Mouse (Mus musculus): ENCODE data around the gene Lmntd2. TPM values are rescaled to one million over a fixed set of nuclear protein-coding genes. Genes with fewer than 3 reads are reported as not detected.
"Not testable (repeated sequence)": the region's sequence is repeated elsewhere in the genome, so short reads cannot be mapped to it uniquely, and the experiment has no call there.

The Lmntd2 gene
- not detected for total RNA-seq (2021)

GRCm38 (mm10) chr7:141213605-141214235 is at the start of gene Lmntd2:
Lmntd2 (minus strand) TSS chr7:141214080.
- no peak for DNase-seq

DNA sequence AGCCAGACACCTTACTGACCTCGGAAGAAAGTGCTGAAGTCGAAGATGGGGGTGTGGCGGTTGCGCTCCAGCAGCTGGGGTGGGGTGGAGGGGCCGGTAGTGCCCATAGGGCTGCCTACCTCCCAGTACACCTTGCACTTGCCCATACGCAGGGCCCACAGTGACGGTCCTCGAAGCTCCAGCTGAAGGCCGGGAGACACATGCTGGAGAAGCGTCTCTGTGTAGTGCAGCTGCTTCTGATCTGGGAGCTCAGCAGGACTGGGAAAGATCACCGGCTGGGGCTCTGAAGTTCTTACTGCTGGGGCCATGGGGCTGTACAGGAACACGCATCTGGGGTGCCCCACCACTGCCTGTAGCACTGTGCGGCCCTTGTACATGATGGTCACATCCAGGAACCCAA is 49.8 kb upstream of the Lmntd2 start:
- DNase-seq, result peak; percentile 8

- no peak for DNase-seq
Measured at GRCm38 (mm10) chr7:141261480-141261879, 47.6 kb upstream of the Lmntd2 start.

DNA sequence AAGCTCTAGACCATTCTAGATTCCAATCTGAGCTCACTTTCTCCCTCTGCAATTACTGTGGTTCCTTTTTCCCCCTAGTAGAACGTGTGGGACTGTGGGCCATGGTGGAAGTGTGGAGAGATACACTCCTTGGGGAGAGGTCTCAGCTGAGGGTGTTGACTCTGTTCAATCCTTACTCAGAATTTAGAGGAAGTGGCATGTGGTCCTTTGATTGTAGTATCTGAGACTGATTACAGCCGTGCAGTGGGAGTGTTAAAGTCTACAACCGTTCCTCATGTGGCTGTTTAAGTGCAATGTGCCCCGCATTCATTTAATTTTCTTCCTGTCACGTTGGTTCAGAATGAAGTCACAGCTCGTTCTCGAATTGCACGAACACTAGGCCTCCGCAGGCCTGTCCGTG is 42.3 kb upstream of the Lmntd2 start:
- DNase-seq, result no peak

DNA sequence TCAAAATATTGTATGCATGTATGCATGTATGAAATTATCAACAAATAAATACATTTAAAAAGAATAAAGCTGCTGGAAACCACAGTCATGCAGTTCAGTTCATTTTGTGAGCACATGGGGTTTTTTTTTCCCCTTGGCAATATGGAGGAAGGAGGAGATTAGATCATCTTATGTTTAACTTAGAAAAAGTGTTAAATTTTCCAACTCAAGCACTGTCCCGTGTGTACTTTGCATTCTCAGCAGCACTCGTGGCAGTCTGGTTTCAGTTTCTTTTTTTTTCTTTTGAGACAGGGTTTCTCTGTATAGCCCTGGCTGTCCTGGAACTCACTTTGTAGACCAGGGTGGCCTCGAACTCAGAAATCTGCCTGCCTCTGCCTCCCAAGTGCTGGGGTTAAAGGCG is 36.6 kb upstream of the Lmntd2 start:
- DNase-seq, result not testable (repeated sequence)

GRCm38 (mm10) chr7:141231551-141231950 is 17.7 kb upstream of the Lmntd2 start:
- DNase-seq, result no peak

GRCm38 (mm10) chr7:141231111-141231510 is 17.2 kb upstream of the Lmntd2 start:
- DNase-seq, result no peak

GRCm38 (mm10) chr7:141230570-141230969 is 16.7 kb upstream of the Lmntd2 start:
- DNase-seq, result no peak

GRCm38 (mm10) chr7:141229702-141230101 is 15.8 kb upstream of the Lmntd2 start:
- DNase-seq, result no peak

- DNase-seq, result peak; percentile 97
Measured at GRCm38 (mm10) chr7:141228279-141229067, 14.6 kb upstream of the Lmntd2 start, which contains the start of gene Phrf1. Phrf1 (plus strand) TSS chr7:141228784.

- no peak for DNase-seq
Measured at GRCm38 (mm10) chr7:141227796-141228195, 13.9 kb upstream of the Lmntd2 start.

- DNase-seq, result no peak
Measured at GRCm38 (mm10) chr7:141226535-141226934, 12.7 kb upstream of the Lmntd2 start.

DNA sequence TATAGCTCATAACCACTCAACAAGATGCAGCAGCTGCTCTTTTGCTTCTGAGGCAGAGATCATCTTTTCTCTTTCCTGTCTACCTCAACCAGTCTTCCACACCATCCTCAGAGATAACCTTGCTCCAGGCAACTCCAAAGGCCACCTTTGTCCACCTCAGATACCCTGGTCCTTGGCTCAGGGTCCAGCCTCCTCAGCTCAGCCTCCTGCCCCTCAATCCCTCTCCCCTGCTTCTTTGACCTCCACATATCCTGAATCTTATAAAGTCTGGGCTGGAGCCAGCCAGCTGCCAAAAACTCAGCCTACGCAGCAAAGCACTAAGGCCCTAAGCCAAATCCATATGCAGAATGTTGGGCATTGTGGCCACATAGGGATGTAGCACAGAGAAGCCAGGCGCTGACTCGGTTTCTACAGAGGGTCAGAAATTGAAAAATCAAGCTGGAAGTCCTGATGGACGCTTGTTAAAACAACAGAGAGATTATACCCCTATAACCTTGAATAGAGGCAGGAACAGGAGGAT is 8.9 kb upstream of the Lmntd2 start:
- DNase-seq, result no peak

DNA sequence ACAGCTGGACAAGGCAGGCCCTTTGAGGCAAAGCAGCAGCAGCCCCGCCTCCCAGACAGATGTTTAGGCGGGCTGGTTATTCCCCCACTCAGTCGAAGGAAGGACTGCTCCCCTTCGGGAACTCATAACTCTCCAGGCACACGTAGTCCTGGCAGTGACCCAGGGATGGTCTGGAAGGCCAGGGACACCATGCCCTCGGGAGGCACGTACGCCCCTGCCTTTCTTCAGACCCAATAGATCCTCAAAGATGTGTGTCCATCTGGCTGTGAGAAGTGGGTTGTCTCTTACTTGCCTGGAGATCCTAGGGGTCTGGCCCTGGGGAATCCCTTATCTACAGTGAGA is 8.2 kb upstream of the Lmntd2 start:
- DNase-seq, result no peak

DNA sequence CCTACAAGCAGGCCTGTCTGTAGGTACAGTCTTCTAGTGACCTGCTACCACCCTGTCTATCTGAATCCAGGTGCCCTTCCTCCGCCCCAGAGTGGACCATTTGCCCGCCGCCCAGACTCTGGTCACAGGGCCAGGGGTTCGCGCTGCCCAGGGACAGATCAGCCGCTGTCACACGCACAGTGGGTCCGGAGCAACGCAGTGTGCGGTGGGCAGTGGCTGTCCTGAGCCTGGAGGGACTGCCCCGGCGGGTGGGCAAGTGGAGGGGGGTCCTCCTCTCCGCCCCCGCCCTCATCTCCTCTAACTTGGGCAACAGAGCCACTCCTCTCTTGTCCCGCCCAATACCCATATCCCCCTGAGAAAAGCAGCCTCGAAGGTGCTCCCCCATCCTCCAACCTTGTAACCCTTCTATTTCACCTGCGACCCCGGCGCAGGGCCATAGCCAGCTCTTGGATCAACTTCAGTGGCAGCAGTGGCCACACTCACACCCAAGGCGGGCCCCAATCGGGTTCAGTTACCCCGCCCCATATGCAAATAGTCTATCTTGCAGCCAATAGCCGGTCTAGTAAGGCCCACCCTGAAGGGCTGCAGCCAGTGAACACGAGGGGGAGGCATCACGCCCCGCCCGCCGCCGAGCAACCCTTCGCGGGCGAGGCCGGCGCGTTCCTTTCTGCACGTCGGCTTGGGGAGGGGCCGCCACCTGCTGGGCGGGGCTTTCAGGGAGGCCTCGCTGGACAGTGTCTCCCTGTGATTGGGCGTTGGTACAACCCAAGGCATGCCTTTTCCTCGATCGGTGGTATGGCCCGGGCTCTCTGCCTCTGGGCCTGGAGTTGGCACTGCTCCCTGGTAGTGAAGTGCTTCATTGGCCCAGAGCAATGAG is 7.6 kb upstream of the Lmntd2 start:
- DNase-seq, result peak; percentile 98

DNA sequence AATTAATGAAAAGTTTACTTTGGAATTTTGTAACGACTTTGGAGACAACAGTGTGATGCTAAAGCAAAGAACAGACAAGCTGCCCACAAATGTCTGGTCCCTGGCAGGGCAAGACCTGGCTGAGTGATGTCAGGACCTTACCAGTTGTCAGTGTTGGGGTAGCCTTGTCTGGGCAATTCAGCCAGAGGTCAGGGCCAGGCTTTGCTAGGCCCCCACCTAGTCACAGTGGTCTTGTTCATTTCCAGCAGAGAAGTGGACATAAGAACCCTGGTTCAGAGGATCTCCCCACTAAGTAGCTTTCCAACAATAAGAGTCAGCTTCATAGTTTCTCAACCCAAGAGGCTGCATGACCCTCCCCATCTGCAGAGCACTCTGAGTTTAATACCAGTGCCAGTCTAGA is 6.5 kb upstream of the Lmntd2 start:
- no peak for DNase-seq

- no peak for DNase-seq
Measured at GRCm38 (mm10) chr7:141219558-141220099, 5.7 kb upstream of the Lmntd2 start.

DNA sequence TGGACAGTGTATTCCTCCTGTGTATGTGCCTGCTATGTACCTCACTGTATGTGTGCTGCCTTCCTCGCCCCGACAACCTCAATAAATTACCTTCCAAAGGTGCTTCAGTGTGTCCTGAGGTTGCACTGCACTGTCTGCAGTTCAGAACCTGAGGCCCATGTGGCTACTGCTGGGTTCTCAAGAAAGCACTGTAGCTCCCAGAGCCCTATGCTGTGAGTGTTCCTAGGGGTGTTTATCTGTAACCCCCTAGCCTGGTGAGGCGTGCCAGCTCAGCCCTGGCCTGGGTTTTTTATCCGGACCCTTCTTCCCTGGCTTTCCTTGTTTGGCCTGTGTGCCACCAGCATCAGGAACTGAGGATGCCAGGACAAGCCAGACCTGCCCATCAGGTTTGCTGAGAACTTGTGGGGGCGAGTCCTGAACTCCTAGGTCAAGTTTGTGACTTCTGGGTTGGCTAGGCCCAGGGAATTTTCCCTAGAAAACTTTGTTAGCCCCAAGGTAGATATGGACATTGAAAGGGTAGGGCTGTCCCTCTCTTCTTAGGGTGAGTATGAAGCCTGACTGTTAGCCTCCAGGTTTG is 4.8 kb upstream of the Lmntd2 start:
- DNase-seq, result no peak

DNA sequence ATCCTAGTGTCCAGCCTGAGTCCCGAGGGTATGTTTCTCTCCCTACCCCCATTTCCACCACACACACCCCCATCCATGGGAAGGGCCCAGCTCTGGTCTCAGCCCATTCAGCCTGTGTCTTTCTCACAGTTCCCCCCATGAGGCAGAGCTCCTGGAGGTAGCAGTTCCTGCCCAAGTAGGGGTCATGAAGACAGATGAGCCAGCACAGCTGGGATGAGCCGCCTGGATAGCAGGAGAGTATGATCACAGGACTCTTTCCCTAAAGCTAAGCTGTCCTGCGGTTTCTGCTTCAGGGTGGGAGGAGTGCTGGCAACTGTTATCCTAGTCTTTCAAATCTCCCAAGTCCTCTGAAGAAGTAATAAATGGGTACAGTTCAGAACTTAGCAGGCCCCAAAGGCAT is 4.3 kb upstream of the Lmntd2 start:
- DNase-seq, result no peak

- DNase-seq, result no peak
Measured at GRCm38 (mm10) chr7:141217343-141218013, 3.6 kb upstream of the Lmntd2 start.

- no peak for DNase-seq
Measured at GRCm38 (mm10) chr7:141216894-141217293, 3.0 kb upstream of the Lmntd2 start.

All from heart, postnatal 4 days (tissue).